Mouse (Mus musculus): ENCODE results near the gene Hsd11b1. TPM values are rescaled to one million over a fixed set of nuclear protein-coding genes. Genes with fewer than 3 reads are reported as not detected.

The Hsd11b1 gene
- total RNA-seq, 4 experiments from 2014 or later, result 36.3 to 42.8 (median 37.7) TPM

GRCm38 (mm10) chr1:193203821-193204220, 60.1 kb downstream of the Hsd11b1 start:
- no peak for DNase-seq (ENCODE audit: low spot score in 2 of 2)

GRCm38 (mm10) chr1:193201383-193201778, 62.5 kb downstream of the Hsd11b1 start, which contains the start of gene Traf3ip3:
Traf3ip3 (minus strand) TSS chr1:193201703.
- no peak for DNase-seq (ENCODE audit: low spot score in 2 of 2)

- DNase-seq (ENCODE audit: low spot score in 2 of 2), result no peak
These were observed 63.1 kb downstream of the Hsd11b1 start for GRCm38 (mm10) chr1:193200640-193201382.

- DNase-seq (ENCODE audit: low spot score in 2 of 2), result no peak
These were observed 65.6 kb downstream of the Hsd11b1 start for GRCm38 (mm10) chr1:193198312-193198711.

GRCm38 (mm10) chr1:193197494-193198205, 66.2 kb downstream of the Hsd11b1 start:
- DNase-seq (ENCODE audit: low spot score in 2 of 2), result no peak

- no peak for DNase-seq (ENCODE audit: low spot score in 2 of 2)
These were observed 68.6 kb downstream of the Hsd11b1 start for GRCm38 (mm10) chr1:193195169-193195810.

GRCm38 (mm10) chr1:193194416-193195140, 69.3 kb downstream of the Hsd11b1 start:
- DNase-seq (ENCODE audit: low spot score in 2 of 2), result no peak

- DNase-seq (ENCODE audit: low spot score in 2 of 2), result no peak
These were observed 72.1 kb downstream of the Hsd11b1 start for GRCm38 (mm10) chr1:193191675-193192283.

GRCm38 (mm10) chr1:193189771-193190170, 74.1 kb downstream of the Hsd11b1 start:
- no peak for DNase-seq (ENCODE audit: low spot score in 2 of 2)

- peak in 1 of 2 experiments; percentile 30 for DNase-seq (ENCODE audit: low spot score in 2 of 2)
These were observed 74.7 kb downstream of the Hsd11b1 start for GRCm38 (mm10) chr1:193189151-193189621.

GRCm38 (mm10) chr1:193188257-193188656, 75.6 kb downstream of the Hsd11b1 start:
- no peak for DNase-seq (ENCODE audit: low spot score in 2 of 2)

GRCm38 (mm10) chr1:193181104-193181503, 82.8 kb downstream of the Hsd11b1 start:
- no peak for DNase-seq (ENCODE audit: low spot score in 2 of 2)

GRCm38 (mm10) chr1:193174143-193174733, 89.6 kb downstream of the Hsd11b1 start:
- no peak for DNase-seq (ENCODE audit: low spot score in 2 of 2)

GRCm38 (mm10) chr1:193173810-193174129, 90.1 kb downstream of the Hsd11b1 start:
- DNase-seq (ENCODE audit: low spot score in 2 of 2), result no peak

- DNase-seq (ENCODE audit: low spot score in 2 of 2), result peak; percentile 96
These were observed 90.7 kb downstream of the Hsd11b1 start for GRCm38 (mm10) chr1:193172991-193173809.

Other genes with a start within 250 kb of the Hsd11b1 start
- 10 to 100 TPM; 22.7 to 36.4 (median 31.8) TPM for gene Syt14, start 228.3 kb downstream of the Hsd11b1 start, total RNA-seq (2022)
- 10 to 100 TPM; 24.8 to 36.4 (median 30.2) TPM for gene Diexf, start 133.8 kb downstream of the Hsd11b1 start, total RNA-seq (2022)
- 1 to 10 TPM in 2 of 4 experiments, under 1 TPM in 2; 0.67 to 3.4 (median 1.00) TPM for gene Irf6, start 111.0 kb downstream of the Hsd11b1 start, total RNA-seq (2022)
- 1 to 10 TPM; 4.7 to 5.7 (median 5.3) TPM for gene A130010J15Rik, start 96.0 kb downstream of the Hsd11b1 start, total RNA-seq (2022)
- gene Traf3ip3, start 62.4 kb downstream of the Hsd11b1 start, total RNA-seq (2022), result 1 to 10 TPM; 1.2 to 8.0 (median 5.2) TPM
- gene Lamb3, start 56.4 kb downstream of the Hsd11b1 start, total RNA-seq (2022), result 1 to 10 TPM in 2 of 4 experiments, under 1 TPM in 2; 0.70 to 2.4 (median 1.5) TPM
- gene G0s2, start 9.1 kb upstream of the Hsd11b1 start, total RNA-seq (2022), result 1 to 10 TPM; 6.5 to 9.9 (median 8.2) TPM
- 10 to 100 TPM; 22.5 to 31.6 (median 27.1) TPM for gene Camk1g, start 106.2 kb upstream of the Hsd11b1 start, total RNA-seq (2022)